Mouse (Mus musculus) mouse embryonic stem cell (cell line): ENCODE data around the gene Golgb1.
"Not testable (repeated sequence)": the region's sequence is repeated elsewhere in the genome, so short reads cannot be mapped to it uniquely, and the experiment has no call there.

Experiments
- in situ Hi-C, 2 experiments: fragments of 300-500 bp; cut with MboI; formaldehyde crosslinking; loops; 1 replicate in 1 of 2; 3 replicates in 1 of 2; pipeline ENCODE4 v1.14.3; 2019 to 2020; ENCODE audit warnings: low sequenced_read_pairs in 2 of 2, low pct_unique_long_range_greater_than_20kb in 1 of 2, mixed read lengths in 1 of 2; ENCODE audit not compliant: unreplicated experiment in 1 of 2

Golgb1 gene

DNA sequence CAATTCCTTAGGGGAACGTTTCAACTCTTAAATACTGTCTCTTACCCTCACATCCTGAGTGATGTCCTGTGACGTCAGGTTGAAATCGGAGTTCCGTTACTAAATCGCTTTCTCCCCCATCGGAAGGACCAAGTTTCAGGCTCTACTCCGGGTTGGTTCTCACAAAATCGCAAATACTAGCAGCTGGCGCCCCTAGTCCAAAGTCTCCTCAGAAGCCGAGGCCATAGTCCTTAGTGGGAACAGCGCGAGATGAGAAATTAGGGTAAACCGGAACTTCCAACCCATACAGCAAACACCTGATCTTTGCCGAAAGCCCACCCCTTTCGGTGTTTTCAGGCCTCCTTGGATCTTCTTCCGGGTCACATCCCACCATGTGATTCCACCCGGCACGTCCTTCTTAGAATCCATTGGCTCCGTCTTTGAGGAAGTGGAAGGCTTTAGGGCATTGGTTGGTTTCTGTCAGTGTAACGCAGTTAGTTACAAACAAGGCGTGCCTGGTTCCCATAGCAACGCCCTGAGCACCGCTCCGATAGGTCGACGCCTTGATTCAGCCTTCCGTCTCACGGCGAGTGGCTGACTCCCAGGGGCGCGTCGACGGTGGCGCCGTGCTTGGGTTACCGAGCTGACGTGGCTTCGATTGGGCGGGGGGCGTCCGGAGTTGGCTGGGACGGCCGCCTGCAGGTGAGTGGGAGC is at the start of gene Golgb1, which contains the start of gene Eaf2:
Gene Golgb1, plus strand, starts transcription at position 558 of the 693 bp plus-strand sequence.
Gene Eaf2, minus strand, starts transcription at position 421 of the 693 bp plus-strand sequence.
- in situ Hi-C loops: no loop called here

DNA sequence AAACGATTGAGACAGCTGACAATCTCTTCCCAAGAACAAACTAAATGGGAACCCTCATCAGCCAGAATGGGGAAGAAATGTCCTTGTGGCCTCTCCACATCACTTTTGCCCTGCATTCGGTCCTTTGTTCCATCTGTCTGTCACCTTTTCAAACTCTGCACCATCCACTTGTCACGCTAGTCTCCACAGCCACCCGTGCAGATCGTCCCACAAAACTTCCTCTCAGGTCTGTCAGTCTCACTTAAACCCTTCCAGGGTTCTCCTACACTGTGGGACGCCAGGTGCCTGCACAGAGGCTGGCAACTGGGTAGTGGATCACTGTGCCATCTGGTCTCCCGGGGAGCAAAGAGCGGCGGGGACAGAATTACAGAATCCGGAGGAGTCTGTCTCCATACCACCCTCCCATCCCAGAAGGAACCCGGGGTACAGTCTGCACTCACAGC is 47.3 kb upstream of the Golgb1 start:
- in situ Hi-C loops: no loop called here

DNA sequence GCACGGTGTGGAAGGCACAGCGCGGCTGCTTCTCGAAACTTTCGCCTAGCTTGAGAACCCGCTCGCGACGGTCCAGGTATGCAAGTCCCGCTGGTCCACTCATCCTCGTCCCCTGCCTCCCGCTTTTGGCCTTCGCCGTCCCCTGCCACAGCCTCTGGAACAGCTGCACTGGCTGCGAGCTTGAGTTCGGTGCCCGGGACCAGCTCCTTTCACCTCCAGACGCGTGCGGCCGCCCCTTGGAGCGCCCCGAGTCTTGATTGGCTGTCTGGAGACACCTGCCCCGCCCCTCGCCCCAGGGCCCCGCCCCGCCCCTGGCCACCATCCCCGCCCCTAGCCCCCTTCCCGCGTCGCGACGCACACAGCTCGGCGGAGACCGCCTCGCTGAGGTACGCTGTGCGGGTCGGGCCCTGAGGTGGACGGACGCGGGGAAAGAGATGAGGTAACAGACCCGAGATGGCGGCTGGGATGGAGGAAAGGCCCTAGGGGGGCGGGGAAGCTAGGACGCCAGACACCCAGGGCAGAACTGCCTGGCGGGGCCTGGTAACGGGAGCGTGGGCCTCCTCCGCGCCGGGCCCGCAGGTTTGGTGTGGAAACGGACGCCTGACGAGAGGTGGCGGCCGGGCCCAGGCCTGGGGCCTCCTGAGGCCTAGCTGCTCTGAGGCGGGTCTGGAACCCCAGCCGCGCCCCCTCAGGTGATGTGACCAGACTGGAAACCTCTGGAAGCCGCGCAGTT is 46.7 kb upstream of the Golgb1 start, which contains the start of gene Iqcb1:
Gene Iqcb1, plus strand, starts transcription at position 332 of the 733 bp plus-strand sequence.
- in situ Hi-C loops: no loop called here

DNA sequence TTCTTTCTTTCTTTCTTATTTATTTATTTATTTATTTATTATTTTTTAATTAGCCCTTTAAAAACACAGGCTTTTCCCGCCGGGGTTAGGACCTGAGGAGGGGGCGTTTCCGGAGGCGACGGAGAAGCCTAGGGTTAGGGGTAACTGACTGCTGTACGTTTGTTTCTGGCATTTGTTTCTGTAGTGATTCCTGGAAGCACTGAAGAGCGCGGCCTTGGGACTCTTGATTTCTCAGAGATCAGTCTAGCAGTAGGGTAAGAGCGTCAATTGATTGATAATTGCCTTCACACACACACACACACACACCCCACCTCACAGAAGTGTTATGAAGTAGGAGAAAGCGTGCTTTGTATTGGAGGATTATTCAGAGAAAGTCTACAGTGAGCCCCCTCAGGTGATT is 46.1 kb upstream of the Golgb1 start:
- in situ Hi-C loops: no loop called here

DNA sequence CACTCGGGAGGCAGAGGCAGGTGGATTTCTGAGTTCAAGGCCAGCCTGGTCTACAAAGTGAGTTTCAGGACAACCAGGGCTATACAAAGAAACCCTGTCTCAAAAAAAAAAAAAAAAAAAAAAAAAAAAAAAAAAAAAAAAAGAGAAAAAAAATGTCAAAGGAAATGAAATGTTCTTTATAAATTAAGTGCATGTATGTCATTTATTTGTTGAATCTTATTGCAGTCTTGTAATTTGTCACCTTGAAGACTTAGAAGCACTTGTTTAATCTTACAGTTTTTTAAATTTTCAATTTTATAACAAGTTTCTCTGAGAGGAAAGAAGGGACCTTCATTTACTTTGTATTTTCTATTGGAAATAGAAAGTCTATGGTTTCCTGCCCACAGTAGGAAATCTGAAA is 28.0 kb upstream of the Golgb1 start:
- in situ Hi-C loops: not testable (repeated sequence)

DNA sequence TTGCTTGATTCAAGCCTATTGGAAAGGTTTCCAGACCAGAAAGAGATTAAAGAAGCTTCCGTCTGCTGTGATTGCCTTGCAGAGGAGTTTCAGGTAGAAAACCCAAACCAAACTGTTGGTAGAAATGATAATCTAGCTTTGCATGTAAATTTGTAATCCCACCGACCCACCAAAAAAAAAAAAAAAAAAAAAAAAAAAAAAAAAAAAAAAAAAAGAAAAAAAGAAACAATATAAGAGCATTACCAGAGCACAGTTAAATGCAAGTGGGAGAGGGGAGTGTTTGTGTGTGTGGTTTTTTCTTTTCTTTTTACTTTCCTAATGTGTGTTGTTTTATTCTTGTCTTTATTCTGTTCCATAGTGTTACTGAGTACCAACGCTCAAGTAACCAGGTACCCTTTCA is 23.7 kb upstream of the Golgb1 start:
- in situ Hi-C loops: no loop called here

DNA sequence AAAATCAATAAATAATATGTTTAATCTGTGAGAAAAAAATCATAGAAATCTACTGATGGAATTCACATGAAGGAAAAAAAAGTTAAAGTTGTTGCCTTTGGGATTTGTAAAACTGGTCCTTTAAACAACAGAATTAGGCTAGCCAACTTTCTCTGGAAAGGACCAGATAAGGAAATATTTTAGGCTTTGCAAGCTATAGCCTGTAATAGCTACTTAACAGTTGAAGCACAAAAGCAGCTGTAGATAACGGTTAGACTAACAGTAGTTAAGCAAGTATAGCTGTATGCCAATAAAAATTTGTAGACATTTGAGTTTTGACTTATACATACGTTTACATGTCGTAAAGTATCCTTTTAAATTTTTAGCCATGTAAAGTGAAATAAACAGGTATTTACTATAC is 11.4 kb upstream of the Golgb1 start:
- in situ Hi-C loops: no loop called here

DNA sequence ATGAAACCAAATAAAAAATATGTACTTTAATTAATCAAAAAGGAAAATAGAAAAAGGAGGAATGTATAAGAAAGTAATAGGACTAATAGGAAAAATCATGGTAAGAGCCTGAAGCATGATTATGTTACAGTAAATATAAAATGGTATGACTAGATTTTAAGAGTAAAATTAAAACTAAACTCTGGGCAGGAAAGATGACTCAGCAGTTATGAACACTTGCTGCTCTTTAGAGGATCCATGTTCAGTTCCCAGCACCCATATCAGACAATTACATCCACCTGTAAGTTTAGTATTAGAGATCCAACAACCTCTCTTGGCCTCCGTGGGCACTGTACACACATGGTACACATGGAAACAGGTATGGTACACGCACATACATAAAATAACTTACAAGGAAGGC is 5.5 kb upstream of the Golgb1 start:
- in situ Hi-C loops: no loop called here

DNA sequence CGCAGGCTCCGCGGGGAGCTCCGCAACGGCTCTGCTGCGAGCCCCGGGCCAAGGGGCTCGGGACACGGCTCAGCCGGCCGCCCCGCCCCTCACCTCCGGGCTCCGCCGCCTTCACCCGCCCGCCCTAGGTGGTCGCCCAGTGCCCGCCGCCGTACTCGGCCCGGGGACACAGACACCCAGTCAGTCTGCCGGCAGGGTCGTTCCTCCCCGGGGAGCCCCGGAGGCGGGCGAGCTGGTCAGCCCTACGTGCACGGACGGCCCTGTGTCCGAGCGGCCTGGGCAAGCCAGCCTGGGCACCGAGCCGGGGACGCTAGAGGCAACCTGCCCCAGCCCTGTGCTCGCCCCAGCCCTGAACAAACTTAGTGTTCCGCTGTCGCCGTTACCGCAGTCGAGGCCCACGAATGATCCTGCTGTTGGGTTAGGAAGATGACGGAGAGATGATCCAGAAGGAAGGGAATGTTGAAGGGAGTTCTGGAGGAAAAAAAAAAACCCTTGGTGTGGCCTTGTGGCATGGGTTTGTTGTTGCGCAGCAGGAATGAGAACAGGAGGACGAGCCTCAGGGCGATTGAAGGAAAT is 424 bp downstream of the Golgb1 start:
- in situ Hi-C loops: no loop called here

DNA sequence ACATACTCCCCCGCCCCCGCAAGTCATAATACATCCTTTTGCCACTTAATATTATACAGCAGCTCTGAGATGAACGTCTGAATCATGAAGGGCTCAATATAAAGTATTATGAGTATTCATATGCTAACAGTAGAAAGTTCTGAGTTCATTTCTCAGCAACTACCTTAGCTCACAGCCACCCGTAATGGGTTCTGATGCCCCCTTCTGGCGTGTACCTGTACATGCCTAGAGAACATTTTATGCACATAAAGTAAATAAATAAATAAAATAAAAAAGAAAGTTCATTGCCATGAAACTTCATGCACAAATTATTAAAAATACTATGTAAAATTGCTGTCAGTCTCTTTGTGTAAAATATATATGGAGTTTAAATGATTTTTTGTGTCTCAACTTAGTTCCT is 2.4 kb downstream of the Golgb1 start:
- in situ Hi-C loops: no loop called here

DNA sequence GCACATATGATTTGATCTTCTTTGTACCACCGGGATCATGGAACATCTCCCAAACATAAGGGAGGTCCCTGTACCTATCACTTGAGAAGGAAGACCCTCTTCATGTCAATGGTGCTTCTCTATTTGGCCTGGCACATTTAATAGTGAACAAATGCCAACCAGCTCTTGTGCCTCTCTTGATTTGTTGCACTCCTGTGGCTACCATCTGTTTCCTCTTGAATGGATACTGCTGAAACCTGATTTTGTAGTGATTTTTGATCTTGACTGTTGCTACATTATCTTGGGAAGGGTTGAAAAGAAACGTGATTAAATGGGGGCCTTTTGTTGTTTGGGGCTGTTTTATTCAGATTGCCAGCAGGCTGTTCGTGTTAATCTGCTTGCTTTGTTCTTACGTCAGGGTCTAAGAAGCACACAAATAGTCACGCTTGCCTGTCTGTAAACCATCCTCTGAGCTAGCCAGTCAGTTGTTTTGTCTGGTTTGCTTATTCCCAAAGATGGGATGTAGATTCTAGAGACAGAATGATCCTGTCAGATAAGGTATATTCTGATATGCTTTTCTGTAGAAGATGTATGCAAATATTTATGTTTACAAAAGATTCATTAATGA is 7.9 kb downstream of the Golgb1 start:
- in situ Hi-C loops: no loop called here

DNA sequence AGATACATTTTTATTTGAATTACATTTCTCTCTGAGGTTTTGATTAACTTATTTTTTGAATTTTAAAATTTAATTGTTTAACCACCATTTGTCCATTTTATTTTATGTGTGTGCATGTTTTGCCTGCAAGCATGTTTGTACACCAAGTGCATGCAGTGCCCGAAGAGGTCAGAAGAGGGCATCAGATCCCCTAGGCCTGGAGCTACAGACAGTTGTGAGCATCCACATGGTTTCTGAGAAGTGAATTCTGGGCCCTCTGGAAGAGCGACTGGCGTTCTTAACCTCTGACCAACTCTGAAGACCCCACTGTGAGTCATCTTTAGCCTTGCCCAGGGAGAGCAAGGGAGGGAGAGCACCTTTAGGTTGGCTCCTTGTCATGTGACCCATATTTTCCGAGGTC is 9.9 kb downstream of the Golgb1 start:
- in situ Hi-C loops: no loop called here

DNA sequence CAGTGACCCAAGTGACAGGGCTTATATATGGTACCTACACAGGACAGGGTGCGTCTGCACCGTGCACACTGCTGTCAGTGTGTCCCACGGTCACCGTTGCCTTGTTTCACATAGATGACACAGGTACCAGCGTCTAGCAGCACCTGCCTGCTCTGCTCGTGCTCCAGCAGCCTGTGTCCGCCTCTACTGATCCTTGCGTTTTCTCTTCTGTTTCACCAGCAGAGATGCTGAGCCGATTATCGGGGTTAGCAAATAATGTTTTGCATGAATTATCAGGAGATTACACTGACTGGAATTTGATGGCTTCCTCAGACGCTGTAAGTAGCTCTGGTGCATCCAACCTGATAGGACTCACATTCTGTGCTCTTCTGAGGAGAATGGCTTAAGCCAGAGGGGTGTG is 11.0 kb downstream of the Golgb1 start:
- in situ Hi-C loops: no loop called here

DNA sequence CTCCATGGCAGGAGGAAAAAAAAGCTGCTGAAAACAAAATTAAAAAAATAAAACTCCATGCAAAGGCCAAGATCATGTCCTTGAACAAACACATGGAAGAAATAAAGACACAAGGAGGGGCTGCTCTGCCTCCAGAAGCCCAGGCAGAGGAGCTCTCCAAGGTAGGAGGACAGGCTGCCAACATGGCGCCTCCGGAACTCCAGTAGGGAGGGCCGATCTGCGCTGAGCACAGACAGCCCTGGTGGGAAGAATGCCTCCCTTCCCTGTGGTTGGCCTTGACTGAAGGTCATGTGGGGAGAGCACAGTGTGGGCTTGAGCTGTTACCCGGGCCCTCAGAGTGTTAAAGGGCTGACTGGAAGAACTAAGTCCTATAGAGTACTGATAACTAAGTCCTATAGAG is 12.6 kb downstream of the Golgb1 start:
- in situ Hi-C loops: no loop called here

DNA sequence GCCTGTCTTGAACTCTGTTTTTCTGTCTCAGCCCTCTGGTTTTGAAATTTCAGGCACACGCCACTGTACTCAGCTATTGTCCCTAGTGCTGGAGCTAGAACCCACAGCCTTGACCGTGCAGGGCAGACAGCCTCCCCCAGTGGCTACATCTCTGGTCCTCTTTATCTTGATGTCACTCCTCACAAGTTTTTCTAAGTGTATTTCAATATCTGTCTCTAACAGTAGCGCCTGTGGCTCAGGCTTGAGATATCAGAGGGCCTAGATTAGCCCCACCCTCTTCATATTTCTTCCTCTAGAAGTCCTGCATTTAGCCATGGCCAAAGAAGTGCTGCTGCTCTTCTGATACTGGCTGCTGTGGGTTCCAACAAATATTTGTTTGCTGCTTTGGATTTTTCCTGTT is 15.6 kb downstream of the Golgb1 start:
- in situ Hi-C loops: no loop called here

DNA sequence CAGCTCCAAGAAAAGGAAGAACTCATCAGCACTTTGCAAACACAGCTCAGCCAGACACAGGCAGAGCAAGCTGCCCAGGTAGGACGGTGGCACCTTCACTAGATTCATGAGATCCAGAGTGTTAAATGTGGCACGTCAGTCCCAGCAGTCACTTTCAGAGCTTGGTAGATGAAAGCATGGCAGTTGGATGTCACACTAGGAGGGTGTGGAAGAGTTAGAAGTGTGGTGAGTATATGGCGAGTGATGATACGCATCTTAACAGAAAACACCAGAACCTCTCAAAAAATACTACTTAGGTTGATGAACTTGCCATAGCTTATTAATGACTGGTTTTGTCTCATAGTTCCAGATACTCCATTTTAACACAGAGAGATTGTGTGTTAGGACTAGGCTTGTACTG is 16.5 kb downstream of the Golgb1 start:
- in situ Hi-C loops: no loop called here

DNA sequence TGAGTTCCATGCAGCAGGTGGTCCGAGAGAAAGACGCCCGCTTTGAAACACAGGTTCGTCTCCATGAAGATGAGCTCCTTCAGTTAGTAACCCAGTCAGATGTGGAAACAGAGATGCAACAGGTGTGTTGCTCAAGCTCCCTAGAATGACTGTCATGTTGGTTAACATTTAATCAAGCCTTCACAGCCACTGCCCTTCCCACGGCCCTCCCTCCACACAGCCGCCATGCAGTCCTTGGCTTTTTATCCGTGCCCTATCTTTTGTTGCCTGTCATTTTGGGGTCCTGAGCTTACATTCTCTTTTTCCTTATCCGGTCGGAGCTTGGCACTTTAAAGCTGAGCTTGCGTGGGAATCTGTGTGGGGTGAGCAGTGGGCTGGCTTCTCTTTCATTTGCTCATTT is 18.4 kb downstream of the Golgb1 start:
- in situ Hi-C loops: no loop called here

DNA sequence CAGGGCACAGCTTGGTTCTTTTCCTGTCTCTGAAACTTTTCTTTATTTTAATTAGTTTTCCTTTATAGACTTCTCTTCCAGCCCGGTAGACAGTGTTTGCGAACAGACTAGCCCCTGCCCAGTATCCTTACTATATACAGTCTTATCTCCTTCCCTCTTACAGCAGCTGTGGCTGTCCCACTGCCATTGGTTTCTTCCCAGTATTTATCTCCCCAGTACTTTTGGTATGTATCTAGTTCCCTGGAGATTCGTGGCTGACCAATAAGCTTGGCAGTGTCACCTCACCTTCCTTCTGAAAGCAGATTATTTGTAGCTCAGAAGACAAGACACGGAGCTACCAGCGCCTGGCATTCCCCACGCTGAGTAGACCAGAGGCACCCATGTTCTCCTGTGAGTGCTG is 21.8 kb downstream of the Golgb1 start:
- in situ Hi-C loops: no loop called here

DNA sequence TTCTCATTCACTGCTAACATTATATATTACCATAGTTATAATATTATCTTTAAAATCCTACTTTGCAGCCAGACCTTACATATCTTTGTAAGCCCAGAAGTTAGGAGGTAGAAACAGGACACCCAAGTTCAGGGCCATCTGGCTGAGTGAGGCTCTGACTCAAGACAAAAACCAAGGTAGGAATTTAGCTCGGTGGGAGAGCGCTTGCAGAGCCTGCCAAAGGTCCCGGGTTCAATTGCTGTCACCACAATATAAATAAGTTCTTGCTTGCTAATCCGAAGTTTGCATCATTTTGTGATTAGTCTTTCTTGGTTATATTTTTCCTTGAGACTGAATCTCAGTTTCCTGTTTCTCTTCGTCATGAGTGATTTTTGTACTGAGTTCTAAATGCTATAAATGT is 28.2 kb downstream of the Golgb1 start:
- in situ Hi-C loops: no loop called here
